Mouse (Mus musculus) brain, embryonic 14.5 days (tissue): ENCODE results near the gene Olfr99.

Experiments used
- CTCF ChIP-seq: fragments of 200-500 bp; IDR thresholded peaks from 2 replicates; pipeline ENCODE4 v1.5.1; 2012; ENCODE audit warnings: inconsistent platforms, mild to moderate bottlenecking, moderate library complexity, borderline replicate concordance; ENCODE audit not compliant: insufficient read depth, insufficient read length; ENCODE audit errors: extremely low read depth
- POLR2A ChIP-seq: fragments of 200-500 bp; IDR thresholded peaks from 2 replicates; pipeline ENCODE4 v1.6.1; 2012; ENCODE audit warnings: mild to moderate bottlenecking, inconsistent platforms, borderline replicate concordance; ENCODE audit not compliant: poor library complexity, insufficient read depth, insufficient read length, severe bottlenecking; ENCODE audit errors: extremely low read depth

DNA sequence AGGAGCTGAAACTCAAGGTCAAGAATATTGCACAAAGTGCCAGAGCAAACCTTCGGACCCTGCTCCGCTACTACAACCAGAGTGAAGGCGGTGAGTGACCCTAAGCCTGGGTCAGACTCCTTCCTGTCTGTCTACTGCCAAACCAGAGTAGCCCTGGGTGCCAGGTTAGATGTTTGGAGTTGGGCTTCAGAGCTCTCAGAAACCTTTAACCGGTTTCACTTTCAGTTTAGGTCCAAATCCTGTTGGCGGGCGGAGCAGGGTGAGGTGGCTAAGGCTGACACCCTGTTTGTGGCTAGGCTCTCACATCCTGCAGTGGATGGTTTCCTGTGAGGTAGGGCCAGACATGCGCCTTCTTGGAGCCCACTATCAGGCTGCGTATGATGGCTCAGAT is 12.6 kb downstream of the Olfr99 start:
- TF ChIP-seq CTCF (no peak), POLR2A (no peak)
